Mouse (Mus musculus) erythroblast, embryonic 14.5 days (primary cell): ENCODE measurements around the gene Rragd.
"Not testable (repeated sequence)": the region's sequence is repeated elsewhere in the genome, so short reads cannot be mapped to it uniquely, and the experiment has no call there.

Experiments
- GATA1 ChIP-seq: IDR thresholded peaks from 2 replicates; pipeline ENCODE4 v1.6.1; 2012; ENCODE audit warnings: low read length, inconsistent platforms, mixed read lengths
- TAL1 ChIP-seq: IDR thresholded peaks from 3 replicates; pipeline ENCODE4 v1.6.1; 2012; ENCODE audit warnings: low read length, inconsistent platforms, mixed read lengths

DNA sequence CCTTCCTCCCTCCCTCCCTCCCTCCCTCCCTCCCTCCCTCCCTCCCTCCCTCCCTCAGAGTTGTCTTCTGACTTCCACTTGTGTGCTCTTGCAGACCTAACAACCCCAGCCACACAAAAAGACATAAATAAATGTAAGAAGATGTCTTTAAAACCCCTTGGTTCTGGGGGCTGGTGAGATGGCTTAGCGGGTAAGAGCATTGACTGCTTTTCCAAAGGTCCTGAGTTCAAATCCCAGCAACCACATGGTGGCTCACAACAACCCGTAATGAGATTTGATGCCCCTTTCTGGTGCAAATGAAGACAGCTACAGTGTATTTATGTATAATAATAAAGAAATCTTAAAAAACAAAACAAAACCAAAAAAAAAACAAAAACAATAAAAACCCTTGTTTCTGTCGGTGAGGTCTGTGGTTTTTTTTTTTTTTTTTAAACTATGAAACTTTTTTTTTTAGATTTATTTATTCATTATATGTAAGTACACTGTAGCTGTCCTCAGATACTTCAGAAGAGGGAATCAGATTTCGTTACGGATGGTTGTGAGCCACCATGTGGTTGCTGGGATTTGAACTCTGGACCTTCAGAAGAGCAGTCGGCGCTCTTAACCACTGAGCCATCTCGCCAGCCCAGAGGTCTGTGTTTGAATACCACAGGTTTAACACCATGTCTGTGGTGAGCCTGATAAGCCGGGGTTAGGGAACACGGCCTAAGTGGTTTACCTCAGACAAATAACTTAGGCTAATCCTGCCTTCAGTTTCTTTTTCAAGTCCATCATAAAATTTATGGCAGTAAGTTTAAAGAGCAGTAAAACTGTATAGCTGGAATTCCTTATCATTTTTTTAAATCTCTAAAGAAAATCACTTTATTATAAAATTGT is 23.0 kb downstream of the Rragd start:
- TF ChIP-seq TAL1, GATA1: not testable (repeated sequence)
